Mouse (Mus musculus): ENCODE measurements around the gene Dap. TPM values are rescaled to one million over a fixed set of nuclear protein-coding genes. Genes with fewer than 3 reads are reported as not detected.

Gene Dap
- polyA plus RNA-seq, 1 experiment: 34.9 TPM

DNA sequence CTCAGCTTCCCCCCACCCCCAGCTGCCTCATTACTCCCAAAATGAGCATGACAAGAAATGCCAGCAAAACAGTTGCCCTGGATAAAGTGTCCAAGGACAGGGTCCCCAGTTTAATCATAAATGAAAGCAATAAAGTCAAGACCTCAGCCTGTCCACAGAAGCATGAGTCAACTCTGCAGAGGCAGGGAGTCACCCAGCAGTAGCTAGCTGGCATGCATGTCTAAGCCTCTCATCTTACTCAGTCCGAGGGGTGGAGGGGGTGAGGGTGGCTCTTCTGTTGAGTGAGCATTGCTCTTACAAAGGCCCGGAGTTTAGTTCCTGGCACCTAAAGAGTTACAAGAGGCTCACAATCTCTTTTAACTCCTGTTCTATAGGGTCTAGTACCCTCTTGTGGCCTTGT, 87.9 kb downstream of the Dap start:
- Histone ChIP-seq H3K4me3 (ENCODE audit: control insufficient read depth, insufficient read depth, low read length) (no peak overlapping the region), H3K4me1 (replicated peaks; ENCODE audit: control insufficient read depth, insufficient read depth, low read length) (no peaks in the 10 kb centered on the region), H3K36me3 (ENCODE audit: control insufficient read depth, insufficient read depth, low read length) (no peaks in the 10 kb centered on the region), H3K27ac (ENCODE audit: control insufficient read depth, insufficient read depth, low read length) (no peak overlapping the region), H3K27me3 (ENCODE audit: control insufficient read depth, insufficient read depth, low read length) (no peaks in the 10 kb centered on the region)
- no peak for DNase-seq
- 83% methylated on average over 2 of the region's 2 CpGs for WGBS
- TF ChIP-seq CTCF (IDR thresholded peaks at IDR 0.05; ENCODE audit: borderline replicate concordance, control insufficient read depth, extremely low read depth, insufficient read depth, low read length, poor library complexity) (no peak), POLR2A (IDR thresholded peaks at IDR 0.05; ENCODE audit: control insufficient read depth, extremely low read depth, insufficient read depth, low read length, poor library complexity) (no peak)

GRCm38 (mm10) chr15:31315630-31316231, 91.6 kb downstream of the Dap start:
- no peak overlapping the region for H3K4me3 ChIP-seq (ENCODE audit: control insufficient read depth, insufficient read depth, low read length)
- WGBS: 25% methylated on average over 5 of the region's 5 CpGs
- no peaks in the 10 kb centered on the region for H3K36me3 ChIP-seq (ENCODE audit: control insufficient read depth, insufficient read depth, low read length)
- no peaks in the 10 kb centered on the region for H3K4me1 ChIP-seq (replicated peaks; ENCODE audit: control insufficient read depth, insufficient read depth, low read length)
- DNase-seq: peak; percentile 54
- H3K27ac ChIP-seq (ENCODE audit: control insufficient read depth, insufficient read depth, low read length): no peak overlapping the region
- H3K27me3 ChIP-seq (ENCODE audit: control insufficient read depth, insufficient read depth, low read length): no peaks in the 10 kb centered on the region
- no peak for TF ChIP-seq POLR2A (IDR thresholded peaks at IDR 0.05; ENCODE audit: control insufficient read depth, extremely low read depth, insufficient read depth, low read length, poor library complexity)
- no peak for TF ChIP-seq CTCF (IDR thresholded peaks at IDR 0.05; ENCODE audit: borderline replicate concordance, control insufficient read depth, extremely low read depth, insufficient read depth, low read length, poor library complexity)

DNA sequence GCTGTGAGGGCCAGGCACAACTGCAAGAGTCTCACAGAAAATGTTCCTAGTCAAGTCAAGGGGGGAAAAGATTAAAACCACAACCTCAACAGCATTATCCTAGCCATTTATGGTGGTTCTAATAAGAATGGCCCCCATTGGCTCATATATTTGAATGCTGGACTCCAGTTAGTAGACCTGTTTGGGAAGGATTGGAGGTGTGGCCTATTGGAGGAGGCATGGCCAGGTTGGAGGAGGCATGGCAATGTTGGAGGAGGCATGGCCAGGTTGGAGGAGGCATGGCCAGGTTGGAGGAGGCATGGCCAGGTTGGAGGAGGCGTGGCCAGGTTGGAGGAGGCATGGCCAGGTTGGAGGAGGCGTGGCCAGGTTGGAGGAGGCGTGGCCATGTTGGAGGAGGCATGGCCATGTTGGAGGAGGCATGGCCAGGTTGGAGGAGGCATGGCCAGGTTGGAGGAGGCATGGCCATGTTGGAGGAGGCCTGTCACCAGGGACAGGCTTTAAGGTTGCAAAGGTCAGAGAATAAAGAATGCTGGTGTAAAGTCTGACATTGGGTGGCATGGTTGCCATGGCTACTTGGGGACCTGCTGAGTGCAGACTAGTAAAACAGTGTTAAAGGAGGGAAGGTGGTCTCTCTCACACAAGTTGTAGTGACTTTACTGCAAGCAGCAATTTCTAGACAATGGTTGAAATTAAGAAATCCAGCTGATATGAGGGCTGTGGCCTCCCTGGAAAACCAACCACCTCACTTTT, 93.1 kb downstream of the Dap start:
- Histone ChIP-seq H3K4me1 (replicated peaks; ENCODE audit: control insufficient read depth, insufficient read depth, low read length) (no peaks in the 10 kb centered on the region), H3K4me3 (ENCODE audit: control insufficient read depth, insufficient read depth, low read length) (no peak overlapping the region), H3K27me3 (ENCODE audit: control insufficient read depth, insufficient read depth, low read length) (no peaks in the 10 kb centered on the region), H3K27ac (ENCODE audit: control insufficient read depth, insufficient read depth, low read length) (no peak overlapping the region), H3K36me3 (ENCODE audit: control insufficient read depth, insufficient read depth, low read length) (no peaks in the 10 kb centered on the region)
- no peak for TF ChIP-seq CTCF (IDR thresholded peaks at IDR 0.05; ENCODE audit: borderline replicate concordance, control insufficient read depth, extremely low read depth, insufficient read depth, low read length, poor library complexity)
- no peak for TF ChIP-seq POLR2A (IDR thresholded peaks at IDR 0.05; ENCODE audit: control insufficient read depth, extremely low read depth, insufficient read depth, low read length, poor library complexity)
- no peak for DNase-seq
- 90% methylated on average over 3 of the region's 3 CpGs for WGBS

DNA sequence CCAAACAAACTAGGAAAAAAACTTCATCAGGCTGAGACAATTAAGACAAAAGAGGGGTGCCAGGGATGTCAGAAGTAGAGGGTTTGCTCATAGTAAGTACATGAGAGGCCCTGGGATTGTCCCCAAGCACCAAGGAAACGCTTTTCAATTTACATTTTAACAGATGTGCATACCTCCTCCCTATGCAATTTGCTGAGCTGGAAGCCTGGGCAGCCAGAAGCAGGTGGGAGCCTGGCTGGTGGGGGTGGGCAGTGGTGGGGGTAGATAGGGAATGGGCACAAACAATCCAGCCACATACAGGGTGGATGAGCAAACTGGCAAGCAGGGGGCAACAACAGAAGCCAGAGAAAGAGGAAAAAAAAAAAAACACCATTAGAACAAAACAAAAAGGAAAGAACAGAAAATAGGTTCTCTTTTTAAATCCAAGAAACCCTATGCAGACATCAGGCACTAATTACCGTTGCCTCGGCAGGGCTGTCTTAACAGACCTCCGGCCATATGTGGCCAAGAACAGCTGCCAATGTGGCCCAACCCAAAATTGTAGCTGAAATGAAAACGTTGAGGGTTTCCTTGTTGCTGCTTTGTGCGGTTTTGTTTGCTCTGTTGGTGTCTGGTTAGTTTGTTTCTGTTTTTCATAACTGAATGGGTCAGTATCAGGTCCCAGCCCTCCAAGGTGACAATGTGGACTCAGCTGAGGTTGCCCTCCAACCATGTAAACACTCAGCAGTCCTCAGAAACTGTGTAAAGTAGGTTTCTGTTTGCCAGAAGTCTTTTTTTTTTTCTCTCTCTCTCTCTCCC, 94.2 kb downstream of the Dap start:
- Histone ChIP-seq H3K27ac (ENCODE audit: control insufficient read depth, insufficient read depth, low read length) (no peak overlapping the region), H3K4me1 (replicated peaks; ENCODE audit: control insufficient read depth, insufficient read depth, low read length) (no peaks in the 10 kb centered on the region), H3K4me3 (ENCODE audit: control insufficient read depth, insufficient read depth, low read length) (no peak overlapping the region), H3K36me3 (ENCODE audit: control insufficient read depth, insufficient read depth, low read length) (no peaks in the 10 kb centered on the region), H3K27me3 (ENCODE audit: control insufficient read depth, insufficient read depth, low read length) (no peaks in the 10 kb centered on the region)
- TF ChIP-seq POLR2A (IDR thresholded peaks at IDR 0.05; ENCODE audit: control insufficient read depth, extremely low read depth, insufficient read depth, low read length, poor library complexity): no peak
- TF ChIP-seq CTCF (IDR thresholded peaks at IDR 0.05; ENCODE audit: borderline replicate concordance, control insufficient read depth, extremely low read depth, insufficient read depth, low read length, poor library complexity): no peak
- no peak for DNase-seq
- WGBS: 20% methylated on average over 6 of the region's 6 CpGs

- no peak for TF ChIP-seq CTCF (IDR thresholded peaks at IDR 0.05; ENCODE audit: borderline replicate concordance, control insufficient read depth, extremely low read depth, insufficient read depth, low read length, poor library complexity)
- no peak for TF ChIP-seq POLR2A (IDR thresholded peaks at IDR 0.05; ENCODE audit: control insufficient read depth, extremely low read depth, insufficient read depth, low read length, poor library complexity)
- H3K4me3 ChIP-seq (ENCODE audit: control insufficient read depth, insufficient read depth, low read length): no peak overlapping the region
- H3K4me1 ChIP-seq (replicated peaks; ENCODE audit: control insufficient read depth, insufficient read depth, low read length): no peaks in the 10 kb centered on the region
- DNase-seq: no peak
- no peaks in the 10 kb centered on the region for H3K27me3 ChIP-seq (ENCODE audit: control insufficient read depth, insufficient read depth, low read length)
- H3K36me3 ChIP-seq (ENCODE audit: control insufficient read depth, insufficient read depth, low read length): no peaks in the 10 kb centered on the region
- 92% methylated on average over 4 of the region's 4 CpGs for WGBS
- H3K27ac ChIP-seq (ENCODE audit: control insufficient read depth, insufficient read depth, low read length): no peak overlapping the region
These were observed 94.9 kb downstream of the Dap start for GRCm38 (mm10) chr15:31319046-31319445.

DNA sequence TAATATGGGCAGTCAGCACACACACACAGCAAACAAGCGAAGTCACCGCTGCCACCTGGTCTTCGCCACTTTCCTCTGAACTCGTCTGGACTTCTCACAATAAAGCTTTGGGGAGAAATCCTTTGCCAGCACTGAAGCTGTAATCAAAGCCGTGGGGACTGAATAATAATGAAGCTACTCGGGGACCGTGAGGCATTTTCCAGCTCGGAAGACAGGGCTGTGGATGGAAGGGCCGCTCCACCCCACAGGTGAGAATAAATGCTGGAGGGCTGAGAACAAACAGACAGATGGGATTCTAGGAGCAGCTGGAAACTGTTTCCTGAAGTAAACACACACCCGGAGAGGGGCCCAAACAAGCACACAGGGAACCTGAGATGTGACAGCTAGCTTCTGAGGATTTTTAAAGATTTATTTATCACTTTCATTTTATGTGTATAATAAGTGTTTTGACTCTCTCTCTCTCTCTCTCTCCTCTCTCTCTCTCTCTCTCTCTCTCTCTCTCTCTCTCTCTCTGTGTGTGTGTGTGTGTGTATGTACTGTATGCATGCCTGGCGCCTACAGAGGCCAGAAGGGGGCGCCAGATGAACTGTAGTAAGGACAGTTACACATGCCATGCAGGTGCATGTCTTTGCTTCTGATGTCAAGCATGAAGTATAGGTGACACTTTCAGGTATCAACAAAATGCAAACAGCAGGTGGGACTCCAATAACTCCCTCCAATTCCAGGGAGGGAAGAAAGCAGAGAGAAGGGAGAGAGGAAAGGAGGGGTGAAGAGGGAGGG, 96.7 kb downstream of the Dap start:
- H3K27ac ChIP-seq (ENCODE audit: control insufficient read depth, insufficient read depth, low read length): no peak overlapping the region
- 93% methylated on average over 12 of the region's 12 CpGs for WGBS
- H3K4me1 ChIP-seq (replicated peaks; ENCODE audit: control insufficient read depth, insufficient read depth, low read length): no peaks in the 10 kb centered on the region
- H3K36me3 ChIP-seq (ENCODE audit: control insufficient read depth, insufficient read depth, low read length): no peaks in the 10 kb centered on the region
- H3K27me3 ChIP-seq (ENCODE audit: control insufficient read depth, insufficient read depth, low read length): no peaks in the 10 kb centered on the region
- TF ChIP-seq CTCF (IDR thresholded peaks at IDR 0.05; ENCODE audit: borderline replicate concordance, control insufficient read depth, extremely low read depth, insufficient read depth, low read length, poor library complexity) (no peak), POLR2A (IDR thresholded peaks at IDR 0.05; ENCODE audit: control insufficient read depth, extremely low read depth, insufficient read depth, low read length, poor library complexity) (no peak)
- no peak overlapping the region for H3K4me3 ChIP-seq (ENCODE audit: control insufficient read depth, insufficient read depth, low read length)
- DNase-seq: no peak
